Mouse (Mus musculus): ENCODE data around the gene Sbf1. TPM values are rescaled to one million over a fixed set of nuclear protein-coding genes. Genes with fewer than 3 reads are reported as not detected.

Sbf1 gene
- polyA plus RNA-seq, 1 experiment from 2014 or later, result 71.3 TPM

- TF ChIP-seq CTCF (IDR thresholded peaks at IDR 0.05; ENCODE audit: low read depth), result no peak
- Histone ChIP-seq H3K9ac (no peak overlapping the region), H3K27ac (ENCODE audit: low read depth) (no peak overlapping the region), H3K9me3 (ENCODE audit: low read depth, low read length) (no peaks in the 10 kb centered on the region), H3K4me2 (no peak overlapping the region), H3K4me3 (ENCODE audit: low read depth, low read length) (no peak overlapping the region), H3K36me3 (ENCODE audit: insufficient read depth) (peaks cover 97% of the 10 kb centered on the region), H3K4me1 (ENCODE audit: insufficient read depth) (peaks cover 3% of the 10 kb centered on the region; the same call in 1 of the 2 replicates), H3K27me3 (ENCODE audit: insufficient read depth, low read length) (no peaks in the 10 kb centered on the region)
- DNase-seq, result no peak
- no peak for ATAC-seq (ENCODE audit: insufficient read depth)
- WGBS, result 43% methylated on average over 2 of the region's 2 CpGs
Measured at GRCm38 (mm10) chr15:89292795-89293194, 22.3 kb downstream of the Sbf1 start.

GRCm38 (mm10) chr15:89291521-89291920 is 23.6 kb downstream of the Sbf1 start:
- peaks cover 98% of the 10 kb centered on the region for H3K36me3 ChIP-seq (ENCODE audit: insufficient read depth)
- WGBS, result 85% methylated on average over 3 of the region's 3 CpGs

GRCm38 (mm10) chr15:89289455-89289854 is 25.7 kb downstream of the Sbf1 start:
- Histone ChIP-seq H3K36me3 (ENCODE audit: insufficient read depth) (peaks cover 89% of the 10 kb centered on the region), H3K9me3 (ENCODE audit: low read depth, low read length) (no peaks in the 10 kb centered on the region), H3K4me1 (ENCODE audit: insufficient read depth) (no peaks in the 10 kb centered on the region), H3K27ac (ENCODE audit: low read depth) (no peak overlapping the region), H3K27me3 (ENCODE audit: insufficient read depth, low read length) (no peaks in the 10 kb centered on the region), H3K4me3 (ENCODE audit: low read depth, low read length) (no peak overlapping the region), H3K4me2 (no peak overlapping the region), H3K9ac (no peak overlapping the region)
- no peak for DNase-seq
- TF ChIP-seq CTCF (IDR thresholded peaks at IDR 0.05; ENCODE audit: low read depth), result no peak
- ATAC-seq (ENCODE audit: insufficient read depth), result no peak
- WGBS, result 94% methylated on average over 11 of the region's 11 CpGs

More at GRCm38 (mm10) chr15:89291521-89291920, 23.6 kb downstream of the Sbf1 start:
- ATAC-seq (ENCODE audit: insufficient read depth) (no peak), DNase-seq (no peak)
- Histone ChIP-seq H3K4me3 (ENCODE audit: low read depth, low read length) (no peak overlapping the region), H3K9ac (no peak overlapping the region), H3K4me1 (ENCODE audit: insufficient read depth) (peaks cover under 1% of the 10 kb centered on the region; the same call in 1 of the 2 replicates), H3K4me2 (no peak overlapping the region), H3K27me3 (ENCODE audit: insufficient read depth, low read length) (no peaks in the 10 kb centered on the region), H3K9me3 (ENCODE audit: low read depth, low read length) (no peaks in the 10 kb centered on the region), H3K27ac (ENCODE audit: low read depth) (no peak overlapping the region)
- no peak for TF ChIP-seq CTCF (IDR thresholded peaks at IDR 0.05; ENCODE audit: low read depth)

GRCm38 (mm10) chr15:89288227-89288767 is 26.8 kb downstream of the Sbf1 start:
- Histone ChIP-seq H3K27ac (ENCODE audit: low read depth) (no peak overlapping the region), H3K9ac (no peak overlapping the region), H3K4me1 (ENCODE audit: insufficient read depth) (no peaks in the 10 kb centered on the region), H3K4me3 (ENCODE audit: low read depth, low read length) (no peak overlapping the region), H3K36me3 (ENCODE audit: insufficient read depth) (peaks cover 81% of the 10 kb centered on the region), H3K4me2 (no peak overlapping the region), H3K9me3 (ENCODE audit: low read depth, low read length) (no peaks in the 10 kb centered on the region), H3K27me3 (ENCODE audit: insufficient read depth, low read length) (no peaks in the 10 kb centered on the region)
- ATAC-seq (ENCODE audit: insufficient read depth), result no peak
- TF ChIP-seq CTCF (IDR thresholded peaks at IDR 0.05; ENCODE audit: low read depth), result no peak
- 88% methylated on average over 23 of the region's 23 CpGs for WGBS
- DNase-seq, result no peak

GRCm38 (mm10) chr15:89286582-89286981 is 28.5 kb downstream of the Sbf1 start:
- Histone ChIP-seq H3K4me3 (ENCODE audit: low read depth, low read length) (no peak overlapping the region), H3K36me3 (ENCODE audit: insufficient read depth) (peaks cover 81% of the 10 kb centered on the region), H3K9me3 (ENCODE audit: low read depth, low read length) (no peaks in the 10 kb centered on the region), H3K4me1 (ENCODE audit: insufficient read depth) (no peaks in the 10 kb centered on the region), H3K4me2 (no peak overlapping the region), H3K27ac (ENCODE audit: low read depth) (no peak overlapping the region), H3K9ac (no peak overlapping the region), H3K27me3 (ENCODE audit: insufficient read depth, low read length) (no peaks in the 10 kb centered on the region)
- ATAC-seq (ENCODE audit: insufficient read depth), result no peak
- no peak for DNase-seq
- TF ChIP-seq CTCF (IDR thresholded peaks at IDR 0.05; ENCODE audit: low read depth), result no peak
- 87% methylated on average over 5 of the region's 5 CpGs for WGBS

GRCm38 (mm10) chr15:89286114-89286513 is 29.0 kb downstream of the Sbf1 start:
- no peak overlapping the region for H3K4me3 ChIP-seq (ENCODE audit: low read depth, low read length)
- no peak for TF ChIP-seq CTCF (IDR thresholded peaks at IDR 0.05; ENCODE audit: low read depth)
- 74% methylated on average over 7 of the region's 7 CpGs for WGBS
- ATAC-seq (ENCODE audit: insufficient read depth) (no peak), DNase-seq (no peak)
- H3K4me2 ChIP-seq, result no peak overlapping the region
- no peaks in the 10 kb centered on the region for H3K9me3 ChIP-seq (ENCODE audit: low read depth, low read length)
- H3K9ac ChIP-seq, result no peak overlapping the region
- no peaks in the 10 kb centered on the region for H3K4me1 ChIP-seq (ENCODE audit: insufficient read depth)
- no peak overlapping the region for H3K27ac ChIP-seq (ENCODE audit: low read depth)
- H3K36me3 ChIP-seq (ENCODE audit: insufficient read depth), result peaks cover 81% of the 10 kb centered on the region
- no peaks in the 10 kb centered on the region for H3K27me3 ChIP-seq (ENCODE audit: insufficient read depth, low read length)

GRCm38 (mm10) chr15:89285478-89285877 is 29.6 kb downstream of the Sbf1 start:
- DNase-seq (no peak), ATAC-seq (ENCODE audit: insufficient read depth) (no peak)
- Histone ChIP-seq H3K4me2 (no peak overlapping the region), H3K4me1 (ENCODE audit: insufficient read depth) (no peaks in the 10 kb centered on the region), H3K36me3 (ENCODE audit: insufficient read depth) (peaks cover 81% of the 10 kb centered on the region), H3K4me3 (ENCODE audit: low read depth, low read length) (no peak overlapping the region), H3K27ac (ENCODE audit: low read depth) (no peak overlapping the region), H3K9ac (no peak overlapping the region), H3K27me3 (ENCODE audit: insufficient read depth, low read length) (no peaks in the 10 kb centered on the region), H3K9me3 (ENCODE audit: low read depth, low read length) (no peaks in the 10 kb centered on the region)
- 88% methylated on average over 5 of the region's 5 CpGs for WGBS
- no peak for TF ChIP-seq CTCF (IDR thresholded peaks at IDR 0.05; ENCODE audit: low read depth)
